Mouse (Mus musculus) lung, postnatal 4 days (tissue): ENCODE measurements around the gene Ndufb10.
A peak's percentile ranks its signal among the peaks of the same experiment; 100 is the strongest.
"Not testable (repeated sequence)": the region's sequence is repeated elsewhere in the genome, so short reads cannot be mapped to it uniquely, and the experiment has no call there.

Experiments used
- DNase-seq, 2 experiments: peaks; one replicate each; pipeline ENCODE4 v3.0.0; 2021

The Ndufb10 gene

GRCm38 (mm10) chr17:24733434-24734050 is 9.3 kb upstream of the Ndufb10 start:
- DNase-seq: no peak

- no peak for DNase-seq
These were observed 8.1 kb upstream of the Ndufb10 start for GRCm38 (mm10) chr17:24732233-24732935.

DNA sequence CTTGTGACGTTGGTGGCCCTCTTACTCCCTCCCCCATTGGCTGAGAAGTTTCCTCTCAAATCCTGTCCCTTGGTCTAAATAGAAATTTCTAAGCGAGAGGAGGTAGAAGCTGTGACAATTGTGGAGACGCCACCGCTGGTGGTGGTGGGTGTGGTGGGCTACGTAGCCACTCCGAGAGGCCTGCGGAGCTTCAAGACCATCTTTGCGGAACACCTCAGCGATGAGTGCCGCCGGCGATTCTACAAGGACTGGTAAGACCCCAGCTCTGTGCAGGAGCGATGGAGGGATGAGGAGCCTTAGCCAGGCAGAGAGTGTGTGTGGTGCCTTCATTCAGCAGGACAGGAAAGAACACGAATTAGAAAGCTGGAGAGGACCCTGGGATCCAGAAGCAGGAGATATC is 6.5 kb upstream of the Ndufb10 start:
- no peak for DNase-seq

DNA sequence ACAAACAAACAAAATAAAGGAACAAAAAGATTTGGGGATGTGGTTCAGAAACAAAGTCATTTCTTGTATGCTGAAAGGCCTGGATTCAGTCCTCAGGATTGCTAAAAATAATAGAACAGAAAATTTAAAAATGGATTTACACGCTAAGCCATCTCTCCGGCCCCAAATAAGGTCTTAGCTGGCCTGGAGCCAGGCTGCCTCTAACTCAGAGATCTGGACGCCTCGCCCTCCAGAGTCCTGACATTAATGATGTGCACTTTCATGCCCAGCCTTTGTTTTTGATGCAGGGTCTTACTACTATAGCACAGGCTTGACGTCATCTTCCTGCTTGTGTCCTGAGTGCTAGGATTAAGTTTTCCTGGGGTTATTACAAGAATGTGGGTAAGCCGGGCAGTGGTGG is 4.8 kb upstream of the Ndufb10 start:
- DNase-seq: no peak

- no peak for DNase-seq
These were observed 3.9 kb upstream of the Ndufb10 start for GRCm38 (mm10) chr17:24728184-24728583.

DNA sequence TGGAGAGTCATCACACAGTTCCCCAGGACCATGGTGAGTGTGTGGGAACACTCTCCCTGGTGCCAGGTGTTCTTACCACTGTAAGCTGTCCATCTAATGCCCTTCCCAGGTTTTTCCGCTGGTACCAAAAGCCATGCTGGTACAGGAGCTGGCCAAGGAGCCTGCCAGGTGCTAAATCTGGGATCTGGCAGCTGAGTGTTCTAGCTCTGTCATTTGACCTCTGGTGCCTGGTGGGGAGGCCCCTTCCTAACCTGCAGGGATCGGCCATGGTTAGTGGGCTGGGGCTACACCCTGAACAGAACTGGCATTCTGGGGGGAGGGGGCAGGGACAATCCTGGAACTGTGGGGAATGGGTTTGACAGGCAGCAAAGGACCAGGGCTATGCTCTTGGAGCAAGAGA is 3.3 kb upstream of the Ndufb10 start, which contains the start of gene Rpl3l:
Gene Rpl3l, plus strand, starts transcription at position 203 of the 400 bp plus-strand sequence.
- no peak for DNase-seq

DNA sequence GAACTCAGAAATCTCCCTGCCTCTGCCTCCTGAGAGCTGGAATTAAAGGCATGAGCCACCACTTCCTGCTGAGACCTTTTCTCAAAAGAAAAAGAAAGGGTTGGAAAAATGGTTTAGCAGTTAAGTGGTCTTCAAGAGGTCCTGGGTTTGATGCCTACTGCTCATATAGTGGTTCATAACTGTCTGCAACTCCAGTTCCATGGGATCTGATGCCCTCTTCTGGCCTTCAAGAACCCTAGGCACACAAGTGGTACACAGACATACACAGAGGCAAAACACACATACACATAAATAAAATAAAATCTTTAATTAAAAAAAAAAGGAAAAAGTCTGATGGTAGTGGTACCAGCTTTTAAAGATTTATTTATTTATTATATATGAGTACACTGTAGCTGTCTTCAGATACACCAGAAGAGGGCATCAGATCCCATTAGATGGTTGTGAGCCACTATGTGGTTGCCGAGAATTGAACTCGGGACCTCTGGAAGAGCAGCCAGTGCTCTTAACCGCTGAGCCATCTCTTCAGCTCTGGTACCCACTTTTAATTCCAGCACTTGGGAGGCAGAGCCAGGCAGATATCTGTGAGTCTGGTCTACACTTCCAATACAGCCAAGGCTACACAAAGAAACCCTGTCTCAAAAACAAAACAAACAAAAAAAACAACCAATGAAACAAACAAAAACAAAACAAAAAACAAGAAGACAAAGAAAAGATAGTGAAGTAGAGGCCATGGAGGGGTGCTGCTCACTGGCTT is 1.5 kb upstream of the Ndufb10 start:
- DNase-seq: no peak

DNA sequence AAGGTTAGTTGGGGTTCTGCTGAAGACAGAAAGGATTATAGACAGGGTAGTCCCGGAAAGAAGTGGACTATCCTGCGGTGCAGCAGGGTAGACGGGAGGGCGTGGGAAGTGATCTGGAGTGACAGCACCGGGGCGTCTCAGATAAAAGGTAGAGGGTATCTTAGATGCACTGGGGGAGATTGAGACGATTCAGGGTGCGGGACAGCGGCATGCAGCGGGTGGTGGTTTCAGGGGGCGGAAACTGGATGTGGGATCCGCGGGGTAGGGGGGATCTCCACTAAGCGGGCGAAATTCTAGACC is 447 bp downstream of the Ndufb10 start:
- no peak for DNase-seq

GRCm38 (mm10) chr17:24723122-24723880 is 977 bp downstream of the Ndufb10 start:
- DNase-seq: no peak

DNA sequence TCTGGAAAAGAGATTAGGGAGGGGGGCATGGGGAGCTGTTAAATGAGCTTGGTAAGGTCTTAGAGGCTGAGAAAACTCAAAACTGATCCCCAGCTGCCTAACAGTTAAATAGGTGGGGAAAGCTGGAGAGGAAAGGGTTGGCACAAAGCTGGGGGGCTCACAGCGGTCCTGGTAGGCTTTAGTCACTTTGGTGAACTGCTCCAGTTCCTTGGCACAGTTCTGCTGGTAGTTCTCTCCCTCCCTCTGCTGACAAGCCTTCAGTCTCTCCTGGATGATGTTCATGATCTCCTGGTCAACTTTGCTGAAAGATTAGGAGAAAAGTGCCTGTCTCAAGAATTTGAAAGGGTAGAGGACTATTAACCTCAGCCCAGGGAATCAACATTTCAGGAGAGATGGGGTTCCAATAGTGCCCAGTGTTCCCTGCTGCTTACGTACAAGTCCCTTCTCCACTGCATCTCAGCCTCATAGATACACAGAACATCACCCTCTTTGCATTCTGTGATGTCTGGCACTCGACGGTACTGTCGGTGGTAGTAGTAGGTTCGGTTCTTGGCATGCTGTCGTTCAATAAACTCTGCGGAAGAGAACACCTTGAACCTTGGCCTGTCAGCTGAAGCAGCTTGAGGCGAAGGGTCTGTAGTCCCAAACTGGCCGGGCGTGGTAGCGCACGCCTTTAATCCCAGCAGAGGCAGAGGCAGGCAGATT is 1.9 kb downstream of the Ndufb10 start:
- peak in 1 of 2 experiments; percentile 17 for DNase-seq

DNA sequence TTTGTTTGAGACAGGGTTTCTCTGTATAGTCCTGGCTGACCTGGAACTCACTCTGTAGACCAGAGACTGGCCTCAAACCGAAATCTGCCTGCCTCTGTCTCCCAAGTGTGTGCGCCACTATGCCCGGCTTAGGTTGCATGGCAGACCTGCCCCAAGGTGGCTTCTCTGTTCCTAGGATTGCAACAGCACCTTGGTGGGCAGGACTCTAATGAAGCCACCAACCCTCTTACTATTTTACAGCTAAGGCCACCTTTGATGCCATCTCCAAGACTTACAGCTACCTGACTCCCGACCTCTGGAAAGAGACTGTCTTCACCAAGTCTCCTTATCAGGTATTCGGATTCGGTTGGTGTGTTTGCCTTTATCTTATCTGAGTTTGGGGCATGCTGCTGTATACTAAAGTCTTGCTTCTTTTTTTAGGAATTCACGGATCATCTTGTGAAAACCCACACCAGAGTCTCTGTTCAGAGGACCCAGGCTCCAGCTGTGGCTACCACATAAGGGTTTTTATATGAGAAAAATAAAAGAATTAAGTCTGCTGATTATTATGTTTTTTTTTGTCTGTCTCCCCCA is 2.8 kb downstream of the Ndufb10 start:
- DNase-seq: peak in 1 of 2 experiments; percentile 14

GRCm38 (mm10) chr17:24720616-24721015 is 3.7 kb downstream of the Ndufb10 start:
- peak in 1 of 2 experiments; percentile 19 for DNase-seq

DNA sequence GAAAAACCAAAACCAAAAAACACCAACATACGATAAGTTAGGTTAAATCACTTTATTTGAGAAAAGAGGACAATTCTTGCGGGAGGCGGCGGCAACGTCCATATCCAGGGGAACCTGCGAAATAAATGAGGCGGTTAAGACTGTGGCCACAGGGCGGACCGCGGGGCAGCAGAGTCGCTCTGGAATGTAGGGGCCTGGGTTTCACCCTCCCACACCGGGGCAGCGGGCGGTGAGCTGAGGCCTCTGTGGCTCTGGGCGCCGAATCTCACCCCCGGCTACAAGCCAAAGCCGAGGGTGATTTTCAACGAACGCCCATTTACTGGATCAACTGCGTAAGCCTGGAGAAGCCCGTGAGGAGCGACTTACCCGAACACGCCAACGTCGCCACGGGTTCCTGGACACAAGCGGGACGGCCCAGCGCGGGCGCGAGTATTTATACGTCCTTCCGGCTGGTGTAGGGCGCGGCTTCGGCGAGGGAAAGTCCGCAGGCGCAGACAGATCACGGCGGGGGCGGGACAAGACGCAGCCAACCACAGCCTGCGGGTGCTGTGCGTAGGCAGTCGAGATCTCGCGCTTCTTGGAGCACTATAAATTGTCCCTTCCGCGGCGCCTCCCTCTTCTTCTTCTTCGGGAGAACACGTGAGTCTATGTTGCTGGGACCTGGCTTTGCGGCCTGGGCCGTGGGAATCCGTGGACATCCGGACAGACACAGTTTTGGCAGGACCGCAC is 4.6 kb downstream of the Ndufb10 start:
- DNase-seq: peak; percentile 99

- not testable (repeated sequence) for DNase-seq
These were observed 5.3 kb downstream of the Ndufb10 start for GRCm38 (mm10) chr17:24718938-24719337.

DNA sequence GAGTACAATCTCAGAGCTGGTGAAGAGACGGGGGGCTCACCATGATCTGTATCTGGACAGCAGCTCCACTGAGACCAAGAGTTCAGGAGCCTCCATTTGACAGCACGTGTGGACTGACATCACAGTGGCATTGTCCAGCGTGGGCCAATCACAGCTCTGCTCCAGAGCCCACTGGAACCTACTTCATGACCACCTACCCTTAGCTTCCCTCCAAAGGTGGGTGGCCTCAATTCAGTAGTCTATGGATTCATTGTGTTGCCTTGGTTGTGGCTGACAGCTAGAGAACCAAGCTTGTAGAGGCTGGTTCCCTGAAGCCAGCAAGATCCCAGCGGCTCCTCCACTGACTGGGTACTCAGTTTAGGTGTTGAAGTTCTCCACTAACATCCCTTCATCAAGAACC is 6.3 kb downstream of the Ndufb10 start, which contains the start of the genes Rnf151 and Rps2:
Gene Rnf151, minus strand, starts transcription at position 121 of the 400 bp plus-strand sequence.
Gene Rps2, plus strand, starts transcription at position 174 of the 400 bp plus-strand sequence.
- DNase-seq: no peak

DNA sequence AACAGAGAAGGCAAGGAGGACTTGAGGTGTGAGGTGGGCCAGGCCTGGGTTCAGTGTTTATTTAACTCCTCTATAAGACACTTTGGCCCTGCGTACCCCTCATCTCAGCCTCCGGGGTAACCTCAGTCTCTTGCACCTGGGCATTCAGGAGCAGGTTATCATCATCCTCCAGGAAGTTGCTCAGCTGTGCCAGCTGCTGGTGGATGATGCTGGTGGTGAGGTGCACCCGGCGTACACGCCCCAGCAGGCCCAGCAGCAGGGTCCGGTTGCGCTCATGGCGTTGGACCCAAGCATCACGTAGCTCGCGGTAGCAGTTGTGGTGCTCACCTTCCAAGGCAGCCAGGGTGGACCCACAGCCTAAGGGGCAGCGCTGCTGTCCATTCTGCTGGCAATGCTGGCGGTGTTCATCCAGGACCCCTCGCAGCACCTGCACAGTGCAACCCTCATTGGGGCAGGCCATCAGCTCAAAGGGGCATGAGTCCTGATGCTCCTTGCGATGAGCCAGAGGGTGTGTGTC is 8.1 kb downstream of the Ndufb10 start:
- DNase-seq: peak in 1 of 2 experiments; percentile 22

DNA sequence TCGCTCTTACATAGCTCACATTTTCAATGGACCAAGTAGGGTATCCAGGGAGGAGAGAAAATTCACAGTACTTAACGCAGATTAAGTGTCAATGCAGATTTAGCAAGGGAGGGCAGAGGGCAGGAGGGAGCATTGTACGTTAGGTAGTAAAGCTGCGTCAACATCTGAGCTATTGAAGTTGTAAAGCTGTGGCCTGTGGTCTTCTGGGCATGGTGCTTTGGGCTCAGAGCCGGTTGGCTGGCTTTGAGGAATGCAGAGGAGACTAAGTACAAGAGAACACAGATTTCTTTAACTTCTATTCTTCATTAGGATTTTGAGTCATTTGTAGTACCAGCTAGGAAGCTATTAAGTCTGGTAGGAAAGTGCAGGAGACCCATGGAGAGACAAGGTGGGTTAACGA is 8.7 kb downstream of the Ndufb10 start:
- DNase-seq: no peak

GRCm38 (mm10) chr17:24708646-24709045 is 15.6 kb downstream of the Ndufb10 start:
- no peak for DNase-seq

GRCm38 (mm10) chr17:24707801-24708425 is 16.4 kb downstream of the Ndufb10 start:
- peak in 1 of 2 experiments; percentile 14 for DNase-seq

- DNase-seq: peak; percentile 95 to 96
These were observed 17.1 kb downstream of the Ndufb10 start, which contains the start of gene Tbl3 for GRCm38 (mm10) chr17:24706982-24707800. TSS of gene Tbl3 (minus strand) at chr17:24707660.
